Mouse (Mus musculus): ENCODE results near the gene Mtmr2.

DNA sequence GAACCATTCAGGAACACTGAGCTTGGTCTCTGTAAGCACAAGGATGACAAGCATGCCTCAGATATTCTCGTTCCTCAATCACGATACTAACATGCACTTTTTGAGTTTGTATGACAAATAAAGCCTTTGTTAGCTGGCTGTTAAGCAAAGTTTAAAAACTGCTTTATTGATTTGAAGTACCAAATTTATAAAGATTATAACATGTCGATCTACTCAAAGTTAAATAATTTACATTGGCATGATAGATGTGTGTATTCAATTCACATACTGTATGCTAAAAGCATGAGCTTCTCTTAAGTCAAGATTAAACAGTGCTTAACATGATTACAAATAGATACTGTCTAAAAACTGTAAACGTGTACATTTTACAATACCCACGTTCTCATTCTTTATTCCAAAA, 59.4 kb downstream of the Mtmr2 start:
- no peak for TF ChIP-seq EP300 (IDR thresholded peaks at IDR 0.05; ENCODE audit: low read depth)
- no peak for TF ChIP-seq CTCF (IDR thresholded peaks at IDR 0.05; ENCODE audit: low read depth)
